Mouse (Mus musculus) 3T3-L1 (cell line): ENCODE results near the gene Thsd1.

Experiments used
- DNase-seq: peaks from one replicate; pipeline ENCODE4 v3.0.0-alpha.2; 2015; ENCODE audit warnings: low read depth, low spot score

Gene Thsd1

DNA sequence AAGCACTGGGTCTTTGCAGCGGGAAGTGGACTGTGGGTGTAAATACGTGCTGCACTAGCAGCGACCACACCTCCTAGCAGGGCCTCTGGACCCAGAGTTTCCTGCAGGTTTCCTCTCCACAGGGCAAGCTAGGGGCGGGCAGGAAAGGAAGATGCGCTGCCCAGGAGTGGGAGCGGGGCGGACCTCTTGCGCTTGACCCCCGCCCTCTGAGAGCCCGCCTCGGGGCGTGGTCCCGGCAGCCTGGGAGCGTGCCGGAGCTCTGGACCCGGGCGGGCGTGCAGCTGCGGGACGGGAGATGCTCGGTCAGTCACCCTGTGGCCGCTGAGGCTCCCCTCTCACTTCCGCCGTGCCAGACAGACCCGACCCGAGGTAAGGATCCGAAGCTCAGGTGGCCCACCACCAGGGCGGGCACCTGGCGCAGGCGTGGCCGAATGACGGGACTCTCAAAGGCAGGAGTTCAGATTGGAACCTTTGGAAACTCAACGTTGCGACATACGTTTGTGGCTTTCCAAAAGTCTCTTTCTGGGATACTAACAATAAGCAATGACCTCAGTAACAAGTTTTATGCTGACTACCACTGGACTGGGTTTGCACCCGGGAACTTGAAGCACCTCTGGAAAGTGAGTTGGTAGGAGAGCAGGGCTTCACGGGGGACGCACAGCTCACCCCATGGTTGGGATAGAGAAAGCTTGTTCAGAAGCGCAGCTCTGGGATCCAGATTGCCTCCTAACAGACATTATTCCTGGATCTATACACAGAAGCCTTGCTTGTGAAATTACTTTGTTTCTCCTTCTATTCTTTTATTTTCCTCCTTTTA lies at the start of gene Thsd1:
TSS of gene Thsd1 (plus strand) at position 253 of the 817 bp plus-strand sequence.
- DNase-seq = peak; percentile 10

DNA sequence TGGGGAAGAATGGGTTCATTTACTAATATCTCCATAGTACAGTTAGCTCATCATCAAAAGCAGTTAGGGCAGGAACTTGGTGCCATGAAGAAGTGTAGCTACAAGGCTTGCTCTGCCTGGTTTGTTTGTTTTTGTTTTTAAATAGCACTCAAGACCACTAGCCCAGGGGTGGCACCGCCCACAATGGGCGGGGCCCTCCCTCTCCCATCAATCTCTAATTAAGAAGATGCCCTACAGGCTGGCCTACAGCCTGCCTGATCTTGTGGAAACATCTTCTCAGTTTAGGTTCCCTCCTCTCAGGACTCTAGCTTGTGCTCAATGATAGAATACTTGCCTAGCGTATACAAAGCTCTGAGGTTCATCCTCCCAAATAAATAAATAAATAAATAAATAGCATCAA lies 42.2 kb upstream of the Thsd1 start:
- DNase-seq = peak; percentile 70

DNA sequence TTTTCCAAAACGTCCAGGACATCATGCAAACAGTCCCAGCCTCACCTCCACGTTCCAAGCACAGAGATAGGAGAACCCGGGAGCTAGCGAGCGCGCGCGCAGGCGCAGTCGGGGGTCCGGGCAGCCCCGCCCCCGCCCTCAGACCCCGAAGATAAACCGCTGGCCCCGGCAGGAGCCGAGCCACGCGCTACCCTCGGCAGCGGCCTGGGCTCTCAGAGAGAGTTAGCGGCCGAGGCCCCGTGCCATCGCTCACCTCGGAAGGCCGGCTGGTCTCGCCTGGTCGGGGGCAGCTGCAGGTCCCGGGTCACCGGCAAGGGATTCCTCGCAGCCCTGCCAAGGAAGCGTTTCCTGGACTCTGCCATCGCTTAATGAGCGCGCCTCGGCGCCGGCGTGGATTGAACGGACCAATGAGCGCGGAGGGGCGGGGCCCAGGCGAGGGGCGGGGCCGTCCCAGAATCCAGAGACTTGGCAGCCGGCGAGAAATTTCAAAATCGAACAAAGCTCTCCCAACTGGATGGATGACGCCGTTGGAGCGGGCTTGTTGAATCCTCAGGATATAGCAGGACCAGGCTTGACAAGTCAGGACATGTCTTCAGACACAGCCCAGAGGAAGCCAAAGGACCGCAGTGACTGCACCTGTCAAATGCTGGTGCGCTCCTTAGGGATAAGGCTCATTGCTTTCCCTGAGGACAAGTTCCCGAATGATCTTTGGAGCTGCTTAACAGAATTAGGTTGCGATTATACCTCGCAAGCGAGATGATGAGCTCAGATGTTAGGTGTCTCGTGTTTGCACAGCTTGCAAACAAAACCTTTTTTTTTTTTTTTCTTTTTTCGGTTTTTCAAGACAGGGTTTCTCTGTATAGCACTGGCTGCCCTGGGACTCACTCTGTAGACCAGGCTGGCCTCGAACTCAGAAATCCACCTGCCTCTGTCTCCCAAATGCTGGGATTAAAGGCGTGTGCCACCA lies 41.4 kb upstream of the Thsd1 start, which contains the start of gene Ckap2:
TSS of gene Ckap2 (minus strand) at position 389 of the 967 bp plus-strand sequence.
- peak; percentile 93 for DNase-seq

DNA sequence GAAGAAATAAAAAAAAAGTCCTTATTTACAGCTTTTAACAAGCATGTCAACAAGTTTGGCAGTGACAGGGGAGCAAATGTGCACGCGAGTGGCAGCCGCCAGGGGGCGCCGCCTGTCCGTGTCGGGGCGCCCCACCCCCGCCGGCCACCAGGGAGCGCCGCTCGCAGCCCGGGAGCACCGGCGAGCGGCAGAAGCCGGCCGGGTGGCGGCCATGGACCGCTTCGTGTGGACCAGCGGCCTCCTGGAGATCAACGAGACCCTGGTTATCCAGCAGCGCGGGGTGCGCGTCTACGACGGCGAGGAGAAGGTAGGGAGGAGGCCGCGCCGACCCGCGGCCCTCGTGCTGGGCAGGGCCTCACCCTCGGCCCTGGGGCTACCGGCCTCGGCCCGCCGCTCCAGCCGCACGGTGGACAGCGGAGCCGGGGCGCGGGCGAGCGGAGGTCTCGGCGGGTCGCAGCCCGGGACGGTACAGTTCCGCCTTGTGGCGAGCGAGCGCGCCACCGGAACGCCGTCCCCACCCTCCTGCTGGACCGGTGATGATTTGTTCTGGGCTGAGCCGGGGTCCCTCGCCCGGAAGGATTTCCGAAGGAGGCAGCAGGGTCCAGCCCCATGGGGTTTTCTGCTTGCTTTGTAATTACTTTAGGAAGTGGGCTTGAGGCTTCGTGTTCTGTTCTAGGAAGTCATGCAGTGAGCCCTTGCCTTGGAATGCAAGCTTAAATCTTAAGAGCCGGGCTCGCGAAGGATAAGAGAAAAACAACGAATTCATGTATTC lies 34.3 kb upstream of the Thsd1 start, which contains the start of gene Vps36:
TSS of gene Vps36 (plus strand) at position 150 of the 772 bp plus-strand sequence.
- peak; percentile 83 for DNase-seq

DNA sequence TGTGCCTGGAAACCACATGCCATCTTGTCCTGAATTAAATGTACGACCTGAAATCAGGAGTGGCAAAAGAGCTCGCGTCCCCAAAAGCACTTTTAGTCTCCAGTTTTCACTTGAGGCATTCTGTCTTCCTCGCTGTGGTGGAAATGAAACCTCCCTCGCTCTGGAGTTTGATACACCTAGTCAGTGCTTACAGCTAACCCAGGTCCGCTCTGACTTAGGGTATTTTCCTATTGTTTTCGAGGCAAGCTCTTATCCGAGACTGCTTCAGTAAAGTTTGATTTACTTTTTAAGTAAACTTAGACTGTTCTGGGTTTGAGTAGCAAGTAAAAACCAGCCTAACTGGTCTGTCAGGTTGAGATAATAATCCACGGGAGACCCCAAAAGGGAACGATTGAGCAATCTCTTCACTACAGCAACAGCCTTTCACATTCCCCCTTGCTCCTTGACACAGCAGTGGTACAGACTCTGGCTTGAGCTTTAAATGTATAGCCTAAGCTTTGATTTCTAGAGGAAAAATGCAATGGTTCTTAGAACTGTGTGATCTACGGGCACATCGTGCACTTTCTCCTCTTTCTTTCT lies 33.6 kb upstream of the Thsd1 start:
- no peak for DNase-seq

DNA sequence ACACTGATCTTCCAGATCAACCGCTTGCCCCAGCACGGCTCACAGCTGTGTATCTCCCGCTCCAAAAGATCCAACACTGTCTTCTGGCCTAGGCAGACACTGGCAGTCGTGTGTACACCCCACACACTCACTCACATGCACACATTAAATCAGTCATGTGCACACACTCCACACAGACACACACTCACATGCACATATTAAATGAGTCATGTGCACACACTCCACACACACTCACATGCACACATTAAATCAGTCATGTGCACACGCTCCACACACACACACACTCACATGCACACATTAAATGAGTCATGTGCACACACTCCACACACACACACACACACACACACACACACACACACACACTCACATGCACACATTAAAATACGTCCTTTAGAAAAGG lies 29.2 kb upstream of the Thsd1 start:
- DNase-seq = no peak

DNA sequence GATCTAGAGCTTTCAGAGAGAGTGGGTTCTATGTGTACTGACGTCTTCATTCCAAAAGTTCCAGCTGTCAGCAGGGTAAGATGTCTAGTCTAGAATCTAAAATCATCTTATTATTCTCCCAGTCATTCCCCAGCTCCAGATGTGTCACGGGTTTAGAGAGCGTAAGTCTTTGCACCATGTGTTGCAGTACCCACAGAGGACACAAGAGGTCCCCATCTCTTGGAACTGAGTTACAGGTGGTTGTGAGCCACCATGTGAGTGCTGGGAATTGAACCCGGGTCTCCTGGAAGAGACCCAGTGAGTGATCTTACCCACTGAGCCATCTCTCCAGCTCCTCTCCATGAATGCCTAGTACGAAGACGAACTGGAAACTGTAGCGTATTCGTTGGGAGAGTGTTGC lies 27.6 kb upstream of the Thsd1 start:
- DNase-seq = peak; percentile 33

DNA sequence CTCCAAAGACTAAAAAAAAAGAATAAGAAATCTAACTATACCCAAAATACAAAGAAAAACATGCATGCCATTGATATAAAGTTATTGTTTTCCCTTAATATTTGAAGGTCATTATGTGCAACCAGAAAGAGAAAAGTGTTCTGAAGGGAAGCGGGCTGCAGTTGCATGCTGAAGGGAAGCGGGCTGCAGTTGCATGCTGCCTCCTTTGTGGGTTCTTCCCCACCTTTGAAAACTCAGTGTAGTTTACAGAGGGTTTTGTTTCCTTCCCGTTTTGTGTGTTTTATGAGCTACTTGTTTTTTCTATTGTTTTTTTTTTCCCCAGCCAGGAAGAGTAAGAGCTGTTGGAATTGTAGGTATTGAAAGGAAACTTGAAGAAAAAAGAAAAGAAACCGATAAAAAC lies 19.6 kb upstream of the Thsd1 start:
- no peak for DNase-seq

DNA sequence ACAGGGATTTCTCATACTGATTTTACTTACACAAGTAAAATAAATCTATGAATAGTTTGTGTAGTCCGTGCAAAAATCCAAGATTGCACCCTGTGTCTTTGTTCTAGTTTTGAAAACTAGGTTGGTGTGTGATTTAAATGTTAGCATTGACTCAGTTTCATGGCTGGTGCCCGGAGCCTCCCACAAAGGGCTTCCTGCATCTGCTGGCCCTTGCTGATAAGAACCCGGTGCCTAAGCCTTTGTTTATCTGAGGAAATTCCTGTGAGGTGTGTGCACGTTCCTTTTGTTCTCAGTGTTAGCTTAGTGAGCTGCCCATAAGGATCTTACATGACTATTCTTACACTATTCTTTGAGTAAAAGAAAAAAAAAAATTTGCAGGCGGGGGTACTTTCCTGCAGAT lies 18.1 kb upstream of the Thsd1 start:
- DNase-seq = no peak

DNA sequence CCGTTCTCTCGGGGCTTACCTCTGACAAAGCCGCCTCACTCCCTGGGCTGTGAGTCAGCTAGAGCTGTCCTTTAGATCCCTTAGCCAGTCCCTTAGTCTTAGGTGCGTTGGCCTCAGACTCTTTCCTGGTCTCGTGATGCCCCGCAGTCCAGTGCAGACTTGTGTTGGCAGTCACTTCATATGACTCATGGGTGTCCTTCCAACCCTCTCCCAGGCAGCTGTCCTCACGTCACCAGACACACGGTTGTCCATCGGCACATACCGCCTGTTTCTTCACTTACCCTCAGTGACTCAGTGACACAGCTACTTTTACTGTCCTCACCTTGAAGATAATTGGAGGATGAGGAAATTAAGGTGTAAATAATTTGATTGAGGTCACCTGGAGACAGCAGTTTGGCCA lies 12.3 kb upstream of the Thsd1 start:
- no peak for DNase-seq

DNA sequence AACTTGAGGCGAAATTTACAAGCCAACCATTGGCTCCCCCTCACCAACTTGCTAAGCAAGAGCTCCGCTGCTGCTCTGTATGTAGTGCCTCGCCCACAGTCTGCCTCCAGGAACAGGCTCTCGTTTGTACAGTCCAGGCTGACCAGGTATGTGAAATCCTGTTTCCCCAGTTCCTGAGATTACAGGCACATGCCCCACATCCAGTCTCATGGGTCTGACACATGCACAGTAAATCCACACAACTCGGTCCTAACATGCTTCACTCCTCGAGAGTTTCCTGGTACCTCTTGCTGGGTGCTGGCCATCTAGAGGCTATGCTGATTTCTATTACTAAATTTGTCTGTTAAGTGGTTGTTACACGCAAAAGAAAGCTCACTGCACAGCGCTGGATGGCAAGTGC lies 752 bp upstream of the Thsd1 start:
- no peak for DNase-seq

DNA sequence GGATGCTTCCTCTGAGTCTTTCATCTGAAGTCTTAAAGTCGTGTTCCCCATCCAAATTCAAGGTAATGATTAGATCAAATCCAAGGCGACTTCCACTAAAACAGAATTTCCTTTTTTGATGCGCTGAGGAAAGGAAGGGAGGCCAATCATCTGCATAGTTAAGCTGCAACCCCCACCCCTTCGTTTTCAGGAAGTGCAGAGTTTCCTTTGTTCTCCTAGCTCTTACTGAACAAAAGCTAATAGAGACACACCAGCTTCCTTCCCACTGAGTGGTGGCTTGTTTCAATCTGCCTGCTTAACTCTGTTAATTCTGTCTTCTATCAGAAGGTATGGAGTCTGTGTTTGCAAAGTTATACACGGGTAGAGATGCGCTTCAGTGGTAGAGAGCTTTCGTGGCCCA lies 1.5 kb downstream of the Thsd1 start:
- DNase-seq = no peak

DNA sequence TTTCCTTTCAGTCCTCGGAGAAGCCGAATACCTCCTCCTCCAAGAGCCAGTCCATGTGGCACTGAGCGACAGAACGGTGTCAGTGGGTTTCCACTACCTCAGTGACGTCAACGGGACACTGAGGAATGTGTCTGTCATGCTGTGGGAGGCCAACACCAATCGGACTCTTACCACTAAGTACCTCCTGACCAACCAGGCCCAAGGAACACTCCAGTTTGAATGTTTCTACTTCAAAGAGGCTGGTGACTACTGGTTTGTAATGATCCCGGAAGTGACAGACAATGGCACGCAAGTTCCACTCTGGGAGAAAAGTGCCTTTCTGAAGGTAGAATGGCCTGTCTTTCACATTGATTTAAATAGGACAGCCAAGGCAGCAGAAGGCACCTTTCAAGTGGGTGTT lies 15.9 kb downstream of the Thsd1 start:
- DNase-seq = no peak

DNA sequence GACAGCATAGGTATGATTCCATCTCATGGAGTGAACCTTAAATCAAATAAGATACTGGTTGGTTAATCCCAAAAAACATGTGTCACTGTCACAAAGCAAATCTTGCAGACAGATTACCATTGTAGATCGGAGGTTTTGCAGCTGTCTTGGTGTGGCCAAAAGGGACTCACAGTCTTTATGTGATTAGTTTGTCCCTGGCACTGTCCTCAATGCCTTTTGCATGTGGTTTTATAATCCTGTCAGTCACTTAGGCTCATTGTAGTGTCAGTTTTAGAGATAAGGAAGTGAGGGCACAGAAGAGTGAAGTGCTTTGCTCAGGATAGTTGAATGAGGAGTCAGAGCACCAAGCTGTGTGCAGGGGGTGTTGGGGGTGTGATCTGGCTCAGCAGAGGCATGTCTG lies 18.6 kb downstream of the Thsd1 start:
- no peak for DNase-seq

DNA sequence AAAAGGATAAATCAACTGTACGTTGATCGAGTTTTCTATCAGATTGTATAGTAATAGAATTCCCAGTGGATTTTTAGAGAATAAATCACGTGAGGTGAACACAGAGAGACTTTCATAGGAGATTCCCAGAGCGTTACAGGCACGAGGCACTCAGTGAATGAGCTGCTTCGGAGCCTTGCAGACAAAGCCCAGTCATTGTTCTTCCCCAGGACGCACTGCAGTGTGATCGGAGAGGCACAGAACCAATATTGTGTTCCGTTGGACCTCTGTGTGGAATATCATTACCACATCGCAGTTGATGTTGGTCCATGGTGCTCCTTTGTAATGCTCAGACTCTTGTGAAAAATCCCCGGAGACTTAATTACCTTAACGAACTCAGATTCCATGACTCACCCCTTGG lies 20.8 kb downstream of the Thsd1 start:
- no peak for DNase-seq

DNA sequence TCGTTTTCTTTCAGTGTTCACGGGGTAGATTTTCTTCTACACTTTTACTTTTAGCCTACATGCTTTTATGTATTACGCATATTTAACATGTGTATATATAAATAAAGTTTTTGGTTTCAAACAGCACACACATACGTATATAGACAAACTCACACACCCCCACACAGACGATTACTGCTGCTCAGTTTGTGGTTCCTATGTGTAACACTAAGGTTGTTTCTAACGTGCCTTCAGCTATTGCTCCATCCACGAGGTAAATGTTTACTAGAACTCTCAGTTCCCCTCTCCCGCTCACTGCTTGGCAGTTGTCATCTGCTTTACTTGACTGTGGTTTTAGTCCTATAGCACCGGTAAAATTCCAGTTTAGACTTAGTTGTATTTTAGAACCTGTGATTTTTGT lies 22.0 kb downstream of the Thsd1 start:
- DNase-seq = no peak

DNA sequence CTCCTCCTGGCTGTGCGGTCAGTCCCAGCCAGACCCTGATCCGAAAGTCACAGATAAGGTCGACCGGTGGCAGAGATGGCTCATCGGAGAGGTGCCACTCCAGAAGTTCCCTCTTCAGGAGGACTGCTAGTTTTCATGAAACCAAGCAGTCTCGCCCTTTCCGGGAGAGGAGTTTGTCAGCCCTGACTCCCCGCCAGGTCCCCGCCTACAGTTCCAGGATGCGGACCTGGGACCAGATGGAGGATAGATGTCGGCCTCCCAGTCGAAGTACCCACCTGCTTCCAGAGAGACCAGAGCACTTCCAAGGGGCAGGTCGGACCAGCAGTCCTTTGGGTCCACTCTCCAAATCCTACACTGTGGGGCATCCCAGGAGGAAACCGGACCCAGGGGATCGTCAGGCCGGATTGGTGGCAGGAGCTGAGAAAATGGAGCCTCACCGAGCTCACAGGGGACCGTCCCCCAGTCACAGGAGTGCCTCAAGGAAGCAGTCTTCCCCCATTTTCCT lies 31.9 kb downstream of the Thsd1 start:
- DNase-seq = no peak

DNA sequence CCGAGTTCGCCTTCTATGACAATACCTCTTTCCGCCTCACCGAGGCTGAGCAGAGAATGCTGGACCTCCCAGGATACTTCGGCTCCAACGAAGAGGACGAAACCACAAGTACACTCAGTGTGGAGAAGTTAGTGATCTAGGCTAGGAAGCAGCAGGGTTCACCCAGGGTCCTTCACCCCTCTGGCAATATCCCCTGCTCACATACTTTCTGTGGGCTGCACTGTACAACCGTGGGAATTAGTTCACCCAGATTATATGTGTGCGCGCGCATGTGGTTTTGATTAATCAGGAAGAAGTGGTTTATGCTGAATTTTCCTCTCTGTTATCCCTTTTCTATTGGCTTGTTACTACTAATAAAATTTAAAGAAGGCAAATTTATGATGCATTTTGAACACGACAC lies 32.4 kb downstream of the Thsd1 start:
- no peak for DNase-seq

DNA sequence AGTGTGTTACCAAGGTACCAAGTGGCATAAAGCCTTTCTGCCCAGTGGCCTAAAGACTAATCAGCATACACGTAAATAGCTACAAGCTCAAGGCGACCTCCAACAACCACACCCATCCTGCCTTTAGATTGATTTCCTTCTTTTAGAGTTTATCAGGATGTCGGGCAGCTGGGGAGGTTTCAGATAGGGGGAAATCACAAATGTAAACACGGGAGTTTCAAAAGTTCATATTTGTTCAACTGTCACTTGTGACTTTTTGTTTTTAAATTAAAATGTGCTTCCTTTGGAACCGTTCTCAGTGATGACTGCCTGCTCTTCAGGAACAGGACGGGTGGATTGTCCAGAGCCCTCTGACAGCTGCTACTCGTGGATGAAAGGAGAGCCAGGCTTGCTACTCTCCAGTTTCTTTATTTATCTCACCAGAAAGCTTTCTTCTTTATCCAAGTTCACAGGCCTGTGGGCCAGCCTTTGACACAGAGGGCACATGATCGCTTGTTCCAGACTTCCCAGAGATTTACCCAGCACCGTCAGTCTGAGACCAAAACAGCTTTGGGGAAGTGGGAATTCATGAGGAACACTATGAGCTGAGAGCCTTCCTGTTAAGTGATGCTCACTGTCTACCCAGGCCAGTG lies 33.1 kb downstream of the Thsd1 start:
- no peak for DNase-seq

DNA sequence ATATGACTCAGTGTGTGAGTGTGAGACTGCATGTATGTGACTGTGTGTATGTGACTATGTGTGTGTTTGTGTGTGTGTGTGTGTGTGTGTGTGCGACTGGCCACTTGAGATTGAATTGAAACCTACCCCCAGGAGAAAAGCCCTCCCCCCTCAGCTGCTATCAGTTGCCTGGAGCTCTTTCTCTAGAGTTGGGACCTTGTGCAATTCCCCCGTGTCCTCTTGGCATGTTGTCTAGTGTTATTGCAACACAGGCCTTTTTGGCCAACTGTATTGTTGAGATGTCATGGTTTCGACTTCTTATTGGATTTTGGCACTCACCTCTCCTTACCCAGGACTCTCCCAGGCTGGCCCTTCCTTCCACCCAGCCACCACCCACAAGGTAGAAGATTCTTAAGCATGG lies 35.2 kb downstream of the Thsd1 start:
- peak; percentile 34 for DNase-seq

DNA sequence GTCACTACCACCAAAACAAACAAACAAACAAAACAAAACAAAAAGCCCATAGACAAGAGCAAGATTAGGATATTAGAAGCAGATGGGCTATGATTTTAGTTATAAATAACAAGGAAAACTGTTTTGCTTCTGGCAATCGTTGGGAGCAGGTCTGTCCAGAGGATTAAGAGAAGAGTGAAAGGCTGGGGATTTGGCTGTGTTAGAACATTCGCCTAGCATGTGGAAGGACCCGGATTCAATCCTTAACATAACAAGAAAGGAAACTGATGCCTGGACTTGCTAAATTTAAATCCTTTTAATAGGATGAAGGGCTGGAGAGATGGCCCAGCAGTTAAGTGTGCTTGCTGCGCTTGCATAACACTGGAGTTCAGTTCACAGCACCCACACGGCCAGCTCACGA lies 37.2 kb downstream of the Thsd1 start:
- no peak for DNase-seq
